Mouse (Mus musculus): Measurements from ENCODE around the gene Lbx1.

DNA sequence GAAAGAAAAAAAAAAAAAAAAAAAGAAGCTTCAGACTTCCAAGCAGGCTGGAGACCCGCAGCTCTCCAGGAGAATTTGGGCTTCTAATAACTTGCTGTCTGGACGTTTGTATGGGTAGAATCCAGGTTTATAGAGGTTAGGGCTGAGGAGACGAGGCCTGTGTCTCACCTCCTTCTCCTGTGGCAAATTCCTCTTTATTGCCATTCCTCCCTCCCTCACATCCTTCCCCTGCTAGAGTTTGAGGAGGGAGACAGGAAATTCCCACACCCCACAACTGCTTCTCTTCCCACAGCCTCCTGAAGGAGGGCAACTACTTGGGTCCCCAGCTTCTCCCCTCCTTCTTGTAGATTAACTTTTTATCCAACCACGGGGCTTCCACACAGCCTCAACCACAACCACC lies 20.2 kb downstream of the Lbx1 start:
- TF ChIP-seq CTCF (IDR thresholded peaks at IDR 0.05; ENCODE audit: borderline replicate concordance, extremely low read depth, insufficient read depth, insufficient read length) (no peak), POLR2A (IDR thresholded peaks at IDR 0.05; ENCODE audit: borderline replicate concordance, extremely low read depth, insufficient read depth, insufficient read length, poor library complexity, severe bottlenecking) (no peak)
